Mouse (Mus musculus) CH12.LX (cell line): Measurements from ENCODE around the gene Trpm3. TPM values are rescaled to one million over a fixed set of nuclear protein-coding genes. Genes with fewer than 3 reads are reported as not detected.

Experiments used
- DNase-seq: peaks from one replicate; pipeline ENCODE4 v3.0.0-alpha.2; 2013; ENCODE audit errors: extremely low read depth
- H3K27ac ChIP-seq: 2 replicates; pipeline ENCODE4 v1.5.1; 2012; ENCODE audit warnings: low read depth, mild to moderate bottlenecking, control low read depth, moderate library complexity; ENCODE audit not compliant: insufficient read depth
- H3K27me3 ChIP-seq: replicated peaks from 2 replicates; pipeline ENCODE3; 2012; ENCODE audit warnings: inconsistent platforms
- H3K36me3 ChIP-seq, 2 experiments: replicated peaks in 1 of 2; 2 replicates each; pipeline versions ENCODE3 to v1.6.1; 2012; ENCODE audit warnings: inconsistent platforms in 1 of 2, low read length in 1 of 2, mild to moderate bottlenecking in 1 of 2, mixed read lengths in 1 of 2, moderate library complexity in 1 of 2; ENCODE audit not compliant: control insufficient read depth in 1 of 2, insufficient read depth in 1 of 2
- H3K4me1 ChIP-seq, 2 experiments: 2 replicates each; pipeline ENCODE4 v1.6.1; 2012; ENCODE audit warnings: inconsistent platforms in 1 of 2, moderate library complexity in 1 of 2; ENCODE audit not compliant: insufficient read depth in 2 of 2, control insufficient read depth in 1 of 2
- H3K4me2 ChIP-seq: 2 replicates; pipeline ENCODE4 v1.6.1; 2012; ENCODE audit warnings: low read depth, mild to moderate bottlenecking, control low read depth; ENCODE audit not compliant: poor library complexity, insufficient read depth, severe bottlenecking
- H3K4me3 ChIP-seq, 3 experiments: fragments of 150-350 bp in 1 of 3; sonication (generic) in 1 of 3; replicated peaks in 1 of 3; 2 replicates each; pipeline versions ENCODE3 to v1.5.1; 2011 to 2012; ENCODE audit warnings: low read depth in 2 of 3, low read length in 2 of 3, mild to moderate bottlenecking in 2 of 3, moderate library complexity in 2 of 3, control low read depth in 1 of 3, improper control_type of control experiment in 1 of 3, inconsistent platforms in 1 of 3, mixed read lengths in 1 of 3; ENCODE audit not compliant: poor library complexity in 1 of 3
- H3K79me2 ChIP-seq: replicated peaks from 2 replicates; pipeline ENCODE4 v1.6.1; 2012; ENCODE audit warnings: mild to moderate bottlenecking, moderate library complexity; ENCODE audit not compliant: control insufficient read depth, poor library complexity, insufficient read depth, severe bottlenecking; ENCODE audit errors: extremely low read depth
- H3K9ac ChIP-seq: 2 replicates; pipeline ENCODE4 v1.6.1; 2012; ENCODE audit warnings: low read depth, mild to moderate bottlenecking, control low read depth, moderate library complexity; ENCODE audit not compliant: insufficient read depth
- H3K9me3 ChIP-seq: replicated peaks from 2 replicates; pipeline ENCODE3; 2012; ENCODE audit warnings: low read length, inconsistent platforms, mixed read lengths
- BHLHE40 ChIP-seq: IDR thresholded peaks from 2 replicates; pipeline ENCODE4 v1.6.1; 2011; ENCODE audit warnings: mild to moderate bottlenecking, low read depth, low read length, improper control_type of control experiment
- CTCF ChIP-seq, 2 experiments: IDR thresholded peaks in 1 of 2; conservative IDR thresholded peaks in 1 of 2; 2 replicates each; pipeline ENCODE4 v1.5.1; 2011 to 2012; ENCODE audit warnings: low read depth in 2 of 2, low read length in 2 of 2, improper control_type of control experiment in 1 of 2, inconsistent platforms in 1 of 2, mild to moderate bottlenecking in 1 of 2, moderate library complexity in 1 of 2
- E2F4 ChIP-seq: IDR thresholded peaks from 2 replicates; pipeline ENCODE4 v1.6.1; 2011; ENCODE audit warnings: low read depth, low read length, improper control_type of control experiment; ENCODE audit not compliant: insufficient replicate concordance
- ELF1 ChIP-seq: IDR thresholded peaks from 2 replicates; pipeline ENCODE4 v1.6.1; 2014; ENCODE audit warnings: low read depth, mild to moderate bottlenecking, inconsistent platforms, low read length, improper control_type of control experiment
- EP300 ChIP-seq: IDR thresholded peaks from 2 replicates; pipeline ENCODE4 v1.6.1; 2011; ENCODE audit warnings: low read length, improper control_type of control experiment
- ETS1 ChIP-seq: conservative IDR thresholded peaks from 2 replicates; pipeline ENCODE4 v1.6.1; 2012; ENCODE audit warnings: low read depth, mild to moderate bottlenecking, inconsistent platforms, low read length, improper control_type of control experiment, moderate library complexity
- GABPA ChIP-seq: IDR thresholded peaks from 2 replicates; pipeline ENCODE4 v1.6.1; 2012; ENCODE audit warnings: low read depth, low read length, improper control_type of control experiment, inconsistent platforms; ENCODE audit not compliant: insufficient replicate concordance
- HCFC1 ChIP-seq: IDR thresholded peaks from 2 replicates; pipeline ENCODE4 v1.6.1; 2012; ENCODE audit warnings: low read depth, mild to moderate bottlenecking, inconsistent platforms, low read length, improper control_type of control experiment
- IRF4 ChIP-seq: IDR thresholded peaks from 2 replicates; pipeline ENCODE4 v1.6.1; 2014; ENCODE audit warnings: low read depth, mild to moderate bottlenecking, inconsistent platforms, low read length, improper control_type of control experiment
- JUN ChIP-seq: IDR thresholded peaks from 2 replicates; pipeline ENCODE4 v1.6.1; 2011; ENCODE audit warnings: low read depth, mild to moderate bottlenecking, low read length, improper control_type of control experiment, moderate library complexity; ENCODE audit not compliant: insufficient read depth
- JUND ChIP-seq: conservative IDR thresholded peaks from 2 replicates; pipeline ENCODE4 v1.6.1; 2011; ENCODE audit warnings: low read depth, low read length, improper control_type of control experiment
- KAT2A ChIP-seq: IDR thresholded peaks from 2 replicates; pipeline ENCODE4 v1.6.1; 2012; ENCODE audit warnings: low read length, improper control_type of control experiment, inconsistent platforms; ENCODE audit not compliant: insufficient replicate concordance
- MAX ChIP-seq: IDR thresholded peaks from 2 replicates; pipeline ENCODE4 v1.6.1; 2011; ENCODE audit warnings: low read length, improper control_type of control experiment
- MAZ ChIP-seq: IDR thresholded peaks from 2 replicates; pipeline ENCODE4 v1.6.1; 2012; ENCODE audit warnings: low read depth, mild to moderate bottlenecking, inconsistent platforms, low read length, improper control_type of control experiment, moderate library complexity
- MEF2A ChIP-seq: IDR thresholded peaks from 2 replicates; pipeline ENCODE4 v1.6.1; 2014; ENCODE audit warnings: low read depth, mild to moderate bottlenecking, inconsistent platforms, low read length, improper control_type of control experiment, borderline replicate concordance
- MXI1 ChIP-seq: IDR thresholded peaks from 2 replicates; pipeline ENCODE4 v1.6.1; 2011; ENCODE audit warnings: mild to moderate bottlenecking, low read depth, low read length, improper control_type of control experiment
- NELFE ChIP-seq: IDR thresholded peaks from 2 replicates; pipeline ENCODE4 v1.6.1; 2011; ENCODE audit warnings: low read depth, low read length, improper control_type of control experiment
- PAX5 ChIP-seq: IDR thresholded peaks from 2 replicates; pipeline ENCODE4 v1.6.1; 2012; ENCODE audit warnings: low read length, inconsistent platforms, mixed read lengths
- POLR2AphosphoS2 ChIP-seq: IDR thresholded peaks from 2 replicates; pipeline ENCODE4 v1.6.1; 2011; ENCODE audit warnings: low read depth, low read length, improper control_type of control experiment
- RAD21 ChIP-seq: IDR thresholded peaks from 2 replicates; pipeline ENCODE4 v1.6.1; 2011; ENCODE audit warnings: low read depth, mild to moderate bottlenecking, low read length, improper control_type of control experiment, moderate library complexity
- SIN3A ChIP-seq: IDR thresholded peaks from 2 replicates; pipeline ENCODE4 v1.6.1; 2012; ENCODE audit warnings: low read length, improper control_type of control experiment, inconsistent platforms
- SMC3 ChIP-seq: IDR thresholded peaks from 2 replicates; pipeline ENCODE4 v1.6.1; 2011; ENCODE audit warnings: low read depth, low read length, improper control_type of control experiment
- TCF12 ChIP-seq: IDR thresholded peaks from 2 replicates; pipeline ENCODE4 v1.6.1; 2014; ENCODE audit warnings: low read depth, mild to moderate bottlenecking, inconsistent platforms, low read length, improper control_type of control experiment
- USF1 ChIP-seq: IDR thresholded peaks from 2 replicates; pipeline ENCODE4 v1.6.1; 2014; ENCODE audit warnings: low read depth, mild to moderate bottlenecking, inconsistent platforms, low read length, improper control_type of control experiment
- ZC3H11A ChIP-seq: IDR thresholded peaks from 2 replicates; pipeline ENCODE4 v1.6.1; 2012; ENCODE audit warnings: low read depth, mild to moderate bottlenecking, inconsistent platforms, low read length, improper control_type of control experiment
- ZKSCAN1 ChIP-seq: IDR thresholded peaks from 2 replicates; pipeline ENCODE4 v1.6.1; 2012; ENCODE audit warnings: low read depth, inconsistent platforms, low read length, improper control_type of control experiment, borderline replicate concordance
- ZMIZ1 ChIP-seq: IDR thresholded peaks from 2 replicates; pipeline ENCODE4 v1.6.1; 2012; ENCODE audit warnings: low read depth, mild to moderate bottlenecking, inconsistent platforms, low read length, improper control_type of control experiment
- ZNF384 ChIP-seq: IDR thresholded peaks from 2 replicates; pipeline ENCODE4 v1.6.1; 2012; ENCODE audit warnings: low read depth, low read length, improper control_type of control experiment, inconsistent platforms
- dilution Hi-C: fragments of 300-500 bp; cut with MboI; formaldehyde crosslinking; loops from 2 replicates; pipeline ENCODE4 v1.14.3; 2020; ENCODE audit warnings: low sequenced_read_pairs; ENCODE audit not compliant: extremely low pct_unique_long_range_greater_than_20kb, extremely low pct_ligation_motif_present
- in situ Hi-C: fragments of 300-500 bp; cut with MboI; formaldehyde crosslinking; loops from 3 replicates; pipeline ENCODE4 v1.14.3; 2019; ENCODE audit warnings: low sequenced_read_pairs, low pct_ligation_motif_present, low pct_unique_long_range_greater_than_20kb, mixed read lengths
- polyA plus RNA-seq: library from polyadenylated mRNA; unstranded; fragments of >175 nt; gene quantifications from 2 replicates; pipeline ENCODE4 v1.2.1, GENCODE M21; 2012; ENCODE audit warnings: low read depth; ENCODE audit not compliant: insufficient read length
- total RNA-seq, 2 experiments: library from RNA; depleted of rRNA; stranded (reverse); fragments of 300-350 nt in 1 of 2; fragments of >200 nt in 1 of 2; gene quantifications; 2 replicates each; pipeline ENCODE4 v1.2.3; 2012 to 2014

Gene Trpm3
- total and polyA plus RNA-seq, 3 experiments, result 0.01 TPM; not detected in 2

DNA sequence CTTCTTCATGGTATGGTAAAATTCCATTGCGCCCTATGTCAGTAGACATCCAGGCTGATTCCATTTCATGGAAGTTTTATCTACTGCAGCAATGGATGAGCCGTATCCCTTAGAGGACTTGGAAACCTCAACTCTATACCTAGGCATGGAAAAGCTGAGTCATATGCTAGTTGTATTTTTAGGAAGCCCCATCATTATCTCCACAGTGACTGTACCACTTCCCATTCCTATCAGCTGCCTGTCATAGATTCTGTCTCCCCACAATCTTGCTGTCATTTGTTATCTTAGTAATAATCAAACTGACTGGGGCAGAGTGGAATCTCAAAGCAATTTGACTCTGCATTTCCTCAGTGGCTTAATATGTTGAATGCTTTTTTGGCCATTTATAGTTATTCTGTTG, 169.2 kb downstream of the Trpm3 start:
- Histone ChIP-seq H3K9ac (no peak overlapping the region), H3K36me3 (no peaks in the 10 kb centered on the region), H3K27ac (no peak overlapping the region), H3K27me3 (no peaks in the 10 kb centered on the region), H3K9me3 (no peaks in the 10 kb centered on the region), H3K4me3 (no peak overlapping the region), H3K4me2 (no peak overlapping the region), H3K79me2 (no peaks in the 10 kb centered on the region), H3K4me1 (peaks cover 0 to 6% of the 10 kb centered on the region in 2 experiments; a peak in 2 of 4 replicates)
- in situ Hi-C loops (loop anchor here (10.0 to 25.0 kb wide), 2 partner anchors 533 to 746 kb away; partner anchors contain the start of gene Cemip2), dilution Hi-C loops (no loop called here)
- DNase-seq, result peak; percentile 39
- no peak for TF ChIP-seq TCF12
- no peak for TF ChIP-seq RAD21
- TF ChIP-seq MEF2A, result peak; percentile 45; the same call in 1 of the 2 replicates
- TF ChIP-seq SMC3, result no peak
- peak; percentile 50 for TF ChIP-seq ETS1
- no peak for TF ChIP-seq ZMIZ1
- no peak for TF ChIP-seq MAX
- no peak for TF ChIP-seq CTCF (conservative IDR thresholded peaks at IDR 0.05 in 1 of 2, IDR thresholded peaks at IDR 0.05 in 1 of 2; ENCODE audit: low read depth in 2 of 2, low read length in 2 of 2)
- no peak; the same call in 1 of the 2 replicates for TF ChIP-seq JUN
- no peak for TF ChIP-seq PAX5
- no peak for TF ChIP-seq ELF1
- no peak for TF ChIP-seq GABPA
- TF ChIP-seq MXI1, result no peak
- TF ChIP-seq EP300, result peak; percentile 49; the same call in 1 of the 2 replicates
- peak; percentile 45 for TF ChIP-seq JUND
- TF ChIP-seq HCFC1, result no peak
- no peak for TF ChIP-seq ZC3H11A
- no peak for TF ChIP-seq NELFE
- no peak for TF ChIP-seq IRF4
- TF ChIP-seq ZNF384, result no peak
- no peak for TF ChIP-seq E2F4

DNA sequence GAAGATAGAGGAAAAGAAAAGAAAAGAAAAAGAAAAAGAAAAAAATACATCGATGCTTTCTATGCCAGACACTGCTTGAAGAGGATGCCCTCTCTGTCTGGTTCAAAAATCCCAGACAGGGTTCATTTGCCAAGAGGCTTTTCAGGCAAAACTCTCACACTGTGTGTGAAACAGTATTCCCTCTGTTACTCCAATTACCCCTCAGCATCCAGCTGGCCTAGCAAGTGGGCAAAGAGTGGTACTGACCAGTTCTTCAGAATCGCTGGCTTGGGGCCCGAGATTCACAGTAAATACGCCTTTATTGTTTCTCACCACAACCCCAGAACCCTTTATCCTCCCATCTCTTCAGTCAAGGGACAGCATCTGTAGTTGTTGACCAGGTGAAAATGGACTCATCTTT, 178.5 kb downstream of the Trpm3 start:
- Histone ChIP-seq H3K36me3 (no peaks in the 10 kb centered on the region), H3K9ac (no peak overlapping the region), H3K27me3 (no peaks in the 10 kb centered on the region), H3K79me2 (no peaks in the 10 kb centered on the region), H3K4me3 (no peak overlapping the region), H3K4me1 (peaks cover 0 to 11% of the 10 kb centered on the region in 2 experiments; a peak in 1 of 4 replicates), H3K27ac (no peak overlapping the region), H3K4me2 (no peak overlapping the region), H3K9me3 (no peaks in the 10 kb centered on the region)
- in situ Hi-C loops (loop anchor here (25.0 kb wide), 1 partner anchor 755 kb away; no protein-coding TSS in a partner anchor), dilution Hi-C loops (no loop called here)
- DNase-seq, result no peak
- no peak for TF ChIP-seq E2F4
- TF ChIP-seq BHLHE40, result no peak
- no peak for TF ChIP-seq KAT2A
- TF ChIP-seq JUND, result no peak
- no peak for TF ChIP-seq ELF1
- TF ChIP-seq POLR2AphosphoS2, result no peak
- no peak for TF ChIP-seq ZKSCAN1
- no peak for TF ChIP-seq MAZ
- TF ChIP-seq MXI1, result no peak
- no peak for TF ChIP-seq SIN3A
- no peak for TF ChIP-seq USF1
- TF ChIP-seq CTCF (conservative IDR thresholded peaks at IDR 0.05 in 1 of 2, IDR thresholded peaks at IDR 0.05 in 1 of 2; ENCODE audit: low read depth in 2 of 2, low read length in 2 of 2), result no peak
- no peak for TF ChIP-seq HCFC1
- TF ChIP-seq NELFE, result no peak
- no peak for TF ChIP-seq PAX5
